Mouse (Mus musculus) stomach, embryonic 16.5 days (tissue): Measurements from ENCODE around the gene Map3k7cl. TPM values are rescaled to one million over a fixed set of nuclear protein-coding genes. Genes with fewer than 3 reads are reported as not detected.
A peak's percentile ranks its signal among the peaks of the same experiment; 100 is the strongest.

ENCODE experiments used
- ATAC-seq: fragments of 200-750 bp; cut with Nextera tagmentation; 2 replicates; pipeline ENCODE4 v1.8.0; 2017; ENCODE audit warnings: moderate number of reproducible peaks, moderate TSS enrichment; ENCODE audit not compliant: insufficient read depth, low FRiP score
- H3K27ac ChIP-seq: fragments of 300-500 bp; sonication (generic); 2 replicates; pipeline ENCODE4 v1.5.1; 2014; ENCODE audit warnings: low read length
- H3K27me3 ChIP-seq: fragments of 300-500 bp; sonication (generic); 2 replicates; pipeline ENCODE4 v1.6.1; 2014; ENCODE audit warnings: low read length, control low read depth, mixed read lengths; ENCODE audit not compliant: control insufficient read depth, insufficient read depth
- H3K36me3 ChIP-seq: fragments of 300-500 bp; sonication (generic); 2 replicates; pipeline ENCODE4 v1.6.1; 2014; ENCODE audit warnings: low read length; ENCODE audit not compliant: control insufficient read depth, insufficient read depth
- H3K4me1 ChIP-seq: fragments of 300-500 bp; sonication (generic); 2 replicates; pipeline ENCODE4 v1.6.1; 2014; ENCODE audit warnings: low read length, control low read depth, mixed read lengths; ENCODE audit not compliant: control insufficient read depth, insufficient read depth
- H3K4me2 ChIP-seq: fragments of 300-500 bp; sonication (generic); 2 replicates; pipeline ENCODE4 v1.6.1; 2014; ENCODE audit warnings: low read depth, low read length, mixed read lengths
- H3K4me3 ChIP-seq: fragments of 300-500 bp; sonication (generic); replicated peaks from 2 replicates; pipeline ENCODE4 v1.5.1; 2014; ENCODE audit warnings: mild to moderate bottlenecking, low read length
- H3K9ac ChIP-seq: fragments of 300-500 bp; sonication (generic); 2 replicates; pipeline ENCODE4 v1.6.1; 2014; ENCODE audit warnings: low read length
- H3K9me3 ChIP-seq: fragments of 300-500 bp; sonication (generic); replicated peaks from 2 replicates; pipeline ENCODE4 v1.6.1; 2016; ENCODE audit warnings: low read length, control low read depth; ENCODE audit not compliant: control insufficient read depth
- WGBS: fragments of 180-500 bp; shearing (Covaris S2); extraction: QIAGEN DNeasy Blood & Tissue Kit; methylation state at CpG from one replicate; pipeline ENCODE4 v1.1.7; 2014; 5-methylcytosine and 5-hydroxymethylcytosine counted together
- polyA plus RNA-seq: library from polyadenylated mRNA; unstranded; fragments of >200 nt; fragmentation: Nextera tagmentation; extraction: Ambion mirVana; gene quantifications from 2 replicates; pipeline ENCODE4 v1.2.1, GENCODE M21; 2015

The Map3k7cl gene
- polyA plus RNA-seq = 0.40 and 0.59 TPM in 2 replicates

DNA sequence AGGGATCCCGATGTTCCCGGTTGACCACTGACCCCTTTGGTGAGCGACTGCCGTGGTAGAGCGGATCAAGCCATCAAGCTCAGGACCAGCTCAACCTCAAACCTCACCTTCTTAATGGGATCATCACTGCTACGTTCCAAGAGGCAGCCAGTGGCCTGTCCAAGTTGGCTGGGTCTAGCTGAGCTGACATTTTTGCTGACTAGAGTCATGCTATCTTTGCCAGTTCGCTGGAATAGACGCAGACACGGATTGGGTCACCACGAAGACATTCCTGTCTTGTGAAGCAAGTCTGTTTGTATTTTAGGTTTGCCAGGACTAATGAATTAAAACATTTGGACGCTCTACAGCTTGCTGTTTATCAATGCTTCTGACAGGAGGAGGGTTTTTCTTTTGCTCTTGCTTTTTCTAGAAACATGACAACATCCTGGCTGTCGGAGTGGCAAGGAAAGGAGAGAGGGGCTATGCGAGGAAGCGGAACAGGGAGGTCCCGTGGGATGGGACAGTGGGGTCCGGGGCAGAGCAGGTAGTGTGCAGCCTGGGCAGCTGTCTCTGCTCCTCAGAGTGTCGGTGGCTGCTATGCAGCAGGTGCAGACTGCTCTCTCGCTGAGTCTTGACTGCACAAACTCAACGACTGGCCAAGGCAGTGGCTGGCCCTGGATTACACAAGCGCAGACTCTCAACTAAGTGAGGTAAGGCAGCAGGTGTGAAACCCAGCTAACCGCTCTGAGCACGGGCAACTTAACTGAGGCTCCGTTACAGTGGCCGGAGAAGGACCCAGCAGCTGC lies at the start of gene Map3k7cl:
Gene Map3k7cl, plus strand, starts transcription at position 424 of the 785 bp plus-strand sequence.
- 67% methylated on average over 24 of the region's 24 CpGs for WGBS
- Histone ChIP-seq H3K27me3 (no peaks in the 10 kb centered on the region), H3K36me3 (no peaks in the 10 kb centered on the region), H3K27ac (no peak within 1 kb of the TSS; the same call in 1 of the 2 replicates), H3K9ac (no peak within 1 kb of the TSS), H3K4me1 (peaks cover 10% of the 10 kb centered on the region; the same call in 1 of the 2 replicates), H3K4me3 (no peak within 1 kb of the TSS), H3K4me2 (no peak within 1 kb of the TSS), H3K9me3 (no peaks in the 10 kb centered on the region)
- peak; percentile 37; the same call in 1 of the 2 replicates for ATAC-seq

GRCm38 (mm10) chr16:87511706-87512105 lies 41.4 kb upstream of the Map3k7cl start:
- no peak for ATAC-seq
- Histone ChIP-seq H3K4me2 (no peak overlapping the region), H3K27me3 (no peaks in the 10 kb centered on the region), H3K4me1 (no peaks in the 10 kb centered on the region), H3K9me3 (no peaks in the 10 kb centered on the region), H3K9ac (no peak overlapping the region), H3K36me3 (no peaks in the 10 kb centered on the region), H3K27ac (no peak overlapping the region), H3K4me3 (no peak overlapping the region)
- WGBS = 74% methylated on average over 5 of the region's 5 CpGs

GRCm38 (mm10) chr16:87512331-87512730 lies 40.8 kb upstream of the Map3k7cl start:
- H3K9me3 ChIP-seq = no peaks in the 10 kb centered on the region
- H3K27ac ChIP-seq = no peak overlapping the region
- H3K4me3 ChIP-seq = no peak overlapping the region
- no peaks in the 10 kb centered on the region for H3K4me1 ChIP-seq
- no peaks in the 10 kb centered on the region for H3K36me3 ChIP-seq
- no peak overlapping the region for H3K4me2 ChIP-seq
- H3K27me3 ChIP-seq = no peaks in the 10 kb centered on the region
- no peak for ATAC-seq
- no peak overlapping the region for H3K9ac ChIP-seq
- 92% methylated on average over 14 of the region's 14 CpGs for WGBS

GRCm38 (mm10) chr16:87524228-87524627 lies 28.9 kb upstream of the Map3k7cl start:
- ATAC-seq = no peak
- Histone ChIP-seq H3K9me3 (no peaks in the 10 kb centered on the region), H3K9ac (no peak overlapping the region), H3K27ac (no peak overlapping the region), H3K27me3 (no peaks in the 10 kb centered on the region), H3K4me1 (no peaks in the 10 kb centered on the region), H3K36me3 (no peaks in the 10 kb centered on the region), H3K4me3 (no peak overlapping the region), H3K4me2 (no peak overlapping the region)
- WGBS = 62% methylated on average over 5 of the region's 5 CpGs

GRCm38 (mm10) chr16:87527553-87528249 lies 25.4 kb upstream of the Map3k7cl start:
- Histone ChIP-seq H3K4me3 (no peak overlapping the region), H3K27me3 (no peaks in the 10 kb centered on the region), H3K9ac (no peak overlapping the region), H3K36me3 (no peaks in the 10 kb centered on the region), H3K4me2 (no peak overlapping the region), H3K4me1 (no peaks in the 10 kb centered on the region), H3K27ac (no peak overlapping the region), H3K9me3 (no peaks in the 10 kb centered on the region)
- no peak for ATAC-seq
- WGBS = 45% methylated on average over 8 of the region's 8 CpGs

GRCm38 (mm10) chr16:87528755-87529154 lies 24.4 kb upstream of the Map3k7cl start:
- no peaks in the 10 kb centered on the region for H3K4me1 ChIP-seq
- H3K27ac ChIP-seq = no peak overlapping the region
- H3K4me3 ChIP-seq = no peak overlapping the region
- H3K27me3 ChIP-seq = no peaks in the 10 kb centered on the region
- no peak overlapping the region for H3K4me2 ChIP-seq
- no peak for ATAC-seq
- no peak overlapping the region for H3K9ac ChIP-seq
- H3K9me3 ChIP-seq = no peaks in the 10 kb centered on the region
- 58% methylated on average over 10 of the region's 10 CpGs for WGBS
- no peaks in the 10 kb centered on the region for H3K36me3 ChIP-seq

DNA sequence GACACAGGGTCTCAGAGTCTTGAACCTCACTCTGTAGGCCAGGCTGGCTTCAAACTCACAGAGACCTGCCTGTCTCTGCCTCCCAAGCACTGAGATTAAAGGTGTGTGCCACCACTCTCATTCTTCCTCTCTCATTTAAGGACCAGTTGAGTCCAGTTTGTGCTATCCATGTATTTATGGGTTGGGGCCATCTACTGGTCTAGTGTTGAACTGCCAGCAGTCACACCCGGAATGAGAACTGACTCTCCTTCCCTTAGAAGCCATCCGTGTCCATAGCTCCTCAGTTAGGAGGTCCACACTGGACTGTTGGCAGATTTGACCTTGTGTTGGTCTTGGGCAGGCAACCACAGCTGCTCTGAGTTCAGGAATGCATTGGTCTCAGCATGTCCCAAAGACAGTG lies 4.8 kb upstream of the Map3k7cl start:
- H3K27ac ChIP-seq = no peak overlapping the region
- 61% methylated on average over 2 of the region's 2 CpGs for WGBS
- H3K4me3 ChIP-seq = no peak overlapping the region
- H3K36me3 ChIP-seq = no peaks in the 10 kb centered on the region
- 0 out of 2 replicates have a peak, but pooled peaks cover 2% of the 10 kb centered on the region for H3K4me1 ChIP-seq
- H3K27me3 ChIP-seq = no peaks in the 10 kb centered on the region
- ATAC-seq = no peak
- H3K9me3 ChIP-seq = no peaks in the 10 kb centered on the region
- H3K9ac ChIP-seq = no peak overlapping the region
- H3K4me2 ChIP-seq = no peak overlapping the region

DNA sequence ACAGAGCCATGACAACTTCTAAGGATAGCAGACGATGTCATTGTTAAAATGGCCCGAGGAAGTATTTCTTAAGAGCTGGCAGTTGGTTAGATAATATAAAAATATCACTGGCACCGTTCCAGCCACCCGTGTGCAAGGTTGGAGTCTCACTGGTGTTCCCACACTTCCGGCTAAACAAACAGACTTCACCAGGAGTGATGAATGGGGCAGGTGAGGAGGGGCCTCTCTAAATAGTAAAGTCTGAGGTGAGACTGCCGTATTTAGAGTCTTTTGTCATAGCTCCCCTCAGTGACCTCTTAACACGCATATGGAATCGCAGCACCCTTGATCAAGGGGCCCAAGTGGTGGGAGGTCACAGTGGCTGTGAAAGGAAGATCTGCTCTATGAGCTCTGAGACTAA lies 3.2 kb downstream of the Map3k7cl start:
- Histone ChIP-seq H3K27me3 (no peaks in the 10 kb centered on the region), H3K9ac (no peak overlapping the region), H3K9me3 (no peaks in the 10 kb centered on the region), H3K4me1 (peaks cover 10% of the 10 kb centered on the region; the same call in 1 of the 2 replicates), H3K27ac (no peak overlapping the region), H3K4me3 (no peak overlapping the region), H3K4me2 (no peak overlapping the region), H3K36me3 (no peaks in the 10 kb centered on the region)
- ATAC-seq = peak; percentile 69; the same call in 1 of the 2 replicates
- 29% methylated on average over 8 of the region's 8 CpGs for WGBS

DNA sequence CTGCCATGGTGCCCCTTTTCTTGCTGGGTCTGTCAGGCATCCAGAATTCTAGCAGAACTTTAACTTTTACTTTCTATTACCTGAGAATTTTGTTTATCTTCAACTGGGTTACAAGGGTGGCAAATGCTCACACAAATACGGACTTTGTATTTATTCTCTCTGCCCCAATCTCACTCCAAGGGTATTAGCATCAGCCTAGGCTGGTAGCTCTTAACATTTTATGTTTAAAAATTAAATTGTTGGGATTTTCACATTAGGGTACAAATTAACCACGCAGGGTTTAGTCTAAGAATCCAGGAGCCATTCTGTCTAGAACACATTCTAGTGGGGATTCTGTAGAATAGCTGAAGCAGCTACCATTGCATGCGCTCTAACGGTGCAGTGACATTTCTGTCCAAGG lies 8.4 kb downstream of the Map3k7cl start:
- 81% methylated on average over 4 of the region's 4 CpGs for WGBS
- Histone ChIP-seq H3K4me3 (no peak overlapping the region), H3K4me2 (no peak overlapping the region), H3K36me3 (no peaks in the 10 kb centered on the region), H3K9ac (no peak overlapping the region), H3K27ac (no peak overlapping the region), H3K4me1 (peaks cover 2% of the 10 kb centered on the region; the same call in 1 of the 2 replicates), H3K27me3 (no peaks in the 10 kb centered on the region), H3K9me3 (no peaks in the 10 kb centered on the region)
- no peak for ATAC-seq
